In genomic region chr13:47259297-47259696, GRCm38 (mm10) we compare ENCODE assay signal across 16 mouse cellular contexts.
"Had no signal": no experiment of that assay in that cellular context is flagged by ENCODE, and none has a peak within 500 bp of the region (broad histone marks: within the 10 kb centered on the region; RNA-seq: fewer than 3 reads in every experiment).

No protein-coding gene starts in this region.

- H3K27me3 ChIP-seq: limb, embryonic 13.5 days; neural tube, embryonic 15.5 days had no signal

- H3K36me3 ChIP-seq: limb, embryonic 13.5 days; neural tube, embryonic 15.5 days had no signal

- H3K4me3 ChIP-seq: limb, embryonic 13.5 days; myocyte; neural tube, embryonic 15.5 days had no signal

- H3K9me3 ChIP-seq: limb, embryonic 13.5 days; neural tube, embryonic 15.5 days had no signal

- H3K4me1 ChIP-seq: limb, embryonic 13.5 days had no signal

- H3K27ac ChIP-seq: kidney, postnatal 0 days; limb, embryonic 13.5 days; liver, embryonic 14.5 days; macrophage; neural tube, embryonic 15.5 days had no signal

- H3K9ac ChIP-seq: limb, embryonic 13.5 days; liver, embryonic 14.5 days; lung, embryonic 14.5 days; neural tube, embryonic 15.5 days had no signal

- DNase-seq: kidney, adult 11 months; kidney, adult 9 months; kidney, postnatal 4 days; left cerebral cortex, postnatal 4 days; lung, embryonic 14.5 days; lung, postnatal 14 days; midbrain, embryonic 14.5 days; right cerebral cortex, adult 18-20 months; right cerebral cortex, postnatal 25 days; thymus, postnatal 4 days had no signal

- H3K4me2 ChIP-seq: limb, embryonic 13.5 days; lung, embryonic 14.5 days; neural tube, embryonic 15.5 days had no signal
